Mouse (Mus musculus): ENCODE measurements around the gene Scand1.

DNA sequence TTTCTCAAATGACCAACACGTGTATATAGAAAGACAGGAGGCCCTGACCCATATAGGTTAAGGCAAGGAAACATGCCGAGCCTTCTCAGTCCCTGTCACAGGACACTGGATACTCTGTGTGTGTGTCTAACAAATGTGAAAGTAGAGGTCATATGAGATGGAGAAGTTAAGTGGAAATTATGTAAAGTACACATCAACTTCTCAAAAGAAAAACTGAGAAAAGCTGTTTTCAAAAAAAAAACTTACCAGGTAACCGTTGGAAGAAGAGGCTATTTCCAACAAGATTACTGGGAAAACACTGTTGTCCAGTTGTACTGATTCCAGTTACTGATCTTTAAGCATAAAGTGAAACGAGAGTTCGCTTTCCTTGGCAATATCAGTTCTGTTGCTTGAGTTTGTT, 1.6 kb downstream of the Scand1 start:
- no peak for TF ChIP-seq POLR2A (IDR thresholded peaks at IDR 0.05; ENCODE audit: extremely low read depth, insufficient read depth, low read length)
- no peak for TF ChIP-seq CTCF (IDR thresholded peaks at IDR 0.05; ENCODE audit: low read depth, low read length)

All from liver, adult 2 months (tissue).